Mouse (Mus musculus): ENCODE results near the gene Kif17.

Kif17 gene

DNA sequence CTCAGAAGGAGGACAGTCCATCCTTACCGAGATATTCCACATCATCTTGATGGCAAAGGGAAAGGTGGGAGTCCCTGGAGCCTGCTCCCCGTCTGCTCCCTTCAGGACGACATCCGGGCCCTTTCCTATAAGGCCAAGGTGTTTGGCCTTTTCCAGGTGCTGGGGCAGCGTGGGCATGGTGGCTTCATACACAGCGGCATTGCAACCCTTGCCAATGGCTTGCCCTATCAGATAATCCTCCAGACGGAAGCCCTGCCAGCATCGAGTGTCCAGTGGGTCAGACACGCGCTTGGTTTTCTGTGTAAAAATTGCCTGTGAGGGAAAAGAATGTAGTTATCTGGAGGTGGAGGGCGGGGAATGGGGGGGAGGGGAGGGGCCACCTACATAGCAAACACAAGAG is 70.5 kb downstream of the Kif17 start:
- ChIA-PET POLR2A (no interaction called here), CTCF (interaction anchor here in 2 of 4 experiments (1.0 to 6.1 kb wide), 5 partner anchors 9 to 109 kb away, joined by 3 to 38 read pairs (median 25); no protein-coding TSS in a partner anchor)

- ChIA-PET POLR2A (no interaction called here), CTCF (interaction anchor here in 3 of 4 experiments (0.6 to 1.3 kb wide), 7 partner anchors 14 to 708 kb away, joined by 3 to 6 read pairs (median 3); partner anchors contain the start of gene Fam43b (in 1 of the 3))
These were observed 71.3 kb downstream of the Kif17 start for GRCm38 (mm10) chr4:138321488-138321887.

- ChIA-PET CTCF (interaction anchor here in 1 of 4 experiments (1.2 kb wide), 1 partner anchor 40 kb away, joined by 3 read pairs; no protein-coding TSS in a partner anchor), POLR2A (interaction anchor here in 1 of 4 experiments (0.6 to 1.3 kb wide), 2 partner anchors 19 to 221 kb away, joined by 3 read pairs; partner anchors contain the start of gene Ddost)
These were observed 72.5 kb downstream of the Kif17 start for GRCm38 (mm10) chr4:138322692-138323091.

DNA sequence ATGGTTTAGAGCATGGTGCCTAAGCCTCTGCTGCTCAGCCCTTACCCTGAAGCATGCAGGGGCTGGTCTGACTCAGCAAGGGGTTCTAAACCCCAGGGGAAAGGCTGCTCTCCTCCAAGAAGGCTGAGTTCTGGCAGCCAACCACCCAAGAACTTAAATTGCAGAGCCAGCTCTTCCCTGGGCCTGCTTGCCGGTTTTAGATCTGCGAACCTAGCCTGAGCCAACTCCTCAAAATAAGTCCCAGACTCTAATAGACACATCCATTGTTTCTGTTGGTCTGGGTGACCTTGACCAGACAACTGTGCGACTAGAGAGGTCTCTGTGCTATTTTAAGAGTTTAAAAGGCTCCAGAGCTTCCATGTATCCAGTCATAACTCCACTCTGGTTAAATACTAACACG is 73.5 kb downstream of the Kif17 start:
- ChIA-PET CTCF (interaction anchor here in 2 of 4 experiments (0.6 to 1.2 kb wide), 3 partner anchors 41 to 74 kb away, joined by 3 to 4 read pairs (median 3); partner anchors contain the start of genes Fam43b (in 1 of the 2), Kif17 (in 1 of the 2) and Sh2d5 (in 1 of the 2)), POLR2A (interaction anchor here in 1 of 4 experiments (1.1 to 1.3 kb wide), 2 partner anchors 20 to 59 kb away, joined by 3 read pairs; partner anchors contain the start of gene Ddost)

DNA sequence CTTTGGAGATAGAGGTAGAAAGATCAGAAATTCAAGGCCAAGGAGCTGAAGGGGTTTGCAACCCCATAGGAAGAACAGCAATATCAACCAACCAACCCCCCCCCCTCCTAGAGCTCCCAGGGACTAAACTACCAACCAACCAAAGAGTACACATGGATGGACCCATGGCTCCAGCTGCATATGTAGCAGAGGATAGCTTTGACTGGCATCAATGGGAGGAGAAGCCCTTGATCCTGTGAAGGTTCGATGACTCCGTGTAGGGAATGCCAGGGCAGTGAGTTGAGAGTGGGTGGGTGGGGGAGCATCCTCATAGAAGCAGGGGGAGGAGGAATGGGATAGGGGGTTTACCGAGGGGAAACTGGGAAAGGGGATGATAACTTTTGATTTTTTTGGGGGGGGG is 74.2 kb downstream of the Kif17 start:
- ChIA-PET CTCF (interaction anchor here in 2 of 4 experiments (0.6 to 2.9 kb wide), 2 partner anchors 8 to 72 kb away, joined by 5 to 18 read pairs; partner anchors contain the start of gene Fam43b (in 1 of the 2)), POLR2A (interaction anchor here in 3 of 4 experiments (0.6 to 1.1 kb wide), 4 partner anchors 32 to 1055 kb away, joined by 3 to 5 read pairs (median 4); no protein-coding TSS in a partner anchor)

DNA sequence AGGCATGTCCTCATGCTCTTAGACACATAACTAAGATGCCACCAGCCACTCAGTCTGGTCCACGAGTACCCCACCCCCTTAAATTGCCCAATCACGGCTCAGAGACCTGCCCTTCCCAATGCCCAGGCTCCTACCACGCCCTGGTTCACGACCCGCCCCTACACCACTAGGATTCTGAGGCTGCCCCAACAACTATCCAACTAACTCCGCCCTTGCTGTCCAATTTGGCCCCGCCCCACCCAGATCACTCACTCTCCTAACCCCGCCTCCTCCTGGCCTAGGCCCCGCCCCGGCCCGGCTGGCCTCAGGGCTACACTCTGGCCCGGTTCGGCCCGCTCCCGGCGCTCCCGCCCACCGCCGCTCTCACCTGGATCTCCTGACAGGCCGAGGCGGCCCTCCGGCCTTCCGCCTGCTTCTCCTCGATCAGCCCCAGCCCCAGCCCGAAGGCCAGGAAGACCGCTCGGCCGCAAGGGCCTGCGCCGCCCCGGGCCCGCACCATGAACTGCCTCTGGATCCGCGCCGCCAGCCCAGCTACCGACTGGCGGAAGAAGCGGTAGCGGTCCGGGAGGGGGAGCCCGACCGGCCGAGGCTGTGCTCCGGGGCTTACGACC is 75.3 kb downstream of the Kif17 start:
- ChIA-PET CTCF (interaction anchor here (0.5 to 3.5 kb wide), 41 partner anchors 9 to 534 kb away, joined by 3 to 21 read pairs (median 4); partner anchors contain the start of gene Fam43b (in 2 of the 4)), POLR2A (interaction anchor here in 3 of 4 experiments (0.6 to 1.4 kb wide), 14 partner anchors 8 to 1973 kb away, joined by 3 to 8 read pairs (median 3); partner anchors contain the start of gene Fam43b (in 1 of the 3))

DNA sequence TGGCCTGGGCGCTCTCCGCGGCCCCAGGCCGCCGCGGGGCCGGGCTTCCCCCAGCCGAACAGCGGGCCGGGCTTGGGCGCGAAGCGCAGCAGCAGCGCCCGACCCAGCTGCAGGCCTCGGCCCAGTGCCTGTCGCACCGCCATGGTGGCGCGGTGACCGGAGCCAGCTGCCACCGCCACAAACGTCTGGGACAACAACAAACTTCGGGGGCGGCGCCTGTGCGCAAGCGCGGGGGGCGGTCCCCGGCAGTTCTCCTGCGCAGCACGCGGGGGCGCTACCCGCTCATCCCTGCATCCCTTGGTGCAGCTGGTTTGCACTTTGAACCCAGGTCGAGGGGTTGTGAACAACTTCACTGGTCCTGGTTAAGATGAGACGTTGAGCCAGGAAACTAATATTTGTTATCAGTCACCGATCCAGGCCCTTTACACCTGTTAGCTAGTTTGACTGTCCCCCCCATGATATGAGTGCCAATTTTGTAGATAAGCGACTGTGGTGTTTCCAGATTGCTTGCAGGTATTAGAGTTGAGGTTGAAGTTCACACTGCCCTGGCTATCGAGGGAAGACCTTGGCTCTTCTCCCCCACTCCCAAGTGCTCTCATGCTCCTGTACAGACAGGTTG is 76.0 kb downstream of the Kif17 start, which contains the start of gene Pink1:
Pink1 (minus strand) TSS at position 231 of the 619 bp plus-strand sequence.
- ChIA-PET CTCF (interaction anchor here (0.6 to 3.5 kb wide), 45 partner anchors 9 to 688 kb away, joined by 3 to 21 read pairs (median 4); partner anchors contain the start of gene Fam43b (in 2 of the 4)), POLR2A (interaction anchor here (0.5 to 1.4 kb wide), 14 partner anchors 9 to 1973 kb away, joined by 3 to 8 read pairs (median 3); partner anchors contain the start of gene Fam43b (in 1 of the 4))

DNA sequence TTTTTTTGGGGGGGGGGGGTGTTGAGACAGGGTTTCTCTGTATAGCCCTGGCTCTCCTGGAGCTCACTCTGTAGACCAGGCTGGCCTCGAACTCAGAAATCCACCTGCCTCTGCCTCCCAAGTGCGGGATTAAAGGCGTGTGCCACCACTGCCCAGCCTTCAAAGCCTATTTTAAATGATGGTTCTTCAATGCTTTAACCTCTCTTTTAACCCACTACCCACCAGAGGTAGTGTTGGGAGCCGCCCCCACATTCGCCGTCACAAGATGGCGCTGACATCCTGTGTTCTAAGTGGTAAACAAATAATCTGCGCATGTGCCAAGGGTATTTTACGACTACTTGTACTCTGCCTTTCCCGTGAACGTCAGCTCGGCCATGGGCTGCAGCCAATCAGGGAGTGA is 76.9 kb downstream of the Kif17 start:
- CTCF ChIA-PET, result interaction anchor here in 2 of 4 experiments (1.1 to 3.5 kb wide), 11 partner anchors 8 to 103 kb away, joined by 3 to 21 read pairs (median 6); no protein-coding TSS in a partner anchor
- POLR2A ChIA-PET, result interaction anchor here in 1 of 4 experiments (1.2 kb wide), 1 partner anchor 11 kb away, joined by 5 read pairs; no protein-coding TSS in a partner anchor

DNA sequence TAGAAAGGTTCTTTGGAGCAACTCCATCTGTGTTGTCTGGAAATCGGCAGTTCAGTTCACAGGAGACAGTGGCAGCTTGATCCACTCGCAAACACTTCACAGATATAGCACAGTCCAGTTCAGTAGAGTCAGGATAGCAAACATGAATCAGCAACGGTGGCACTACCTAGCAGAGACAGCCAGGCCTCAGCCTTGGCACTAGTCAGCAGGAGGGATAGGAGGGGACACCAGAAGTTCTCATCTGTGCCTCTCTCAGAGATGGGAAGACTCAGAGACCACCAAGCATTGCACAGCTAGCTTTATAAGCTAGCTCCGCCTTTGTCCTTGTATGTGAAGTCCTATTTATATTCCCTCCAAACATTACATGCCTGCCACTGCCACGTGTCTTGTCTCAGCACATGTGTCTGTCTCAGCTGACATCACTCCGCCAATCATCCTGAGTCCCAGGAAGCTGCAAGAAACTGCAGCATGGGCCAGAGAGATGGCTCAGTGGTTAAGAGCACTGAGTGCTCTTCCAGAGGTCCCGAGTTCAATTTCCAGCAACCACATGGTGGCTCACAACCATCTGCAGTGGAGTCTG is 77.7 kb downstream of the Kif17 start:
- POLR2A ChIA-PET, result interaction anchor here in 1 of 4 experiments (1.3 kb wide), 1 partner anchor 68 kb away, joined by 3 read pairs; no protein-coding TSS in a partner anchor
- CTCF ChIA-PET, result interaction anchor here in 2 of 4 experiments (1.3 to 3.5 kb wide), 3 partner anchors 11 to 102 kb away, joined by 3 to 14 read pairs (median 3); no protein-coding TSS in a partner anchor

- CTCF ChIA-PET, result no interaction called here
- POLR2A ChIA-PET, result interaction anchor here in 1 of 4 experiments (0.9 kb wide), 1 partner anchor 26 kb away, joined by 3 read pairs; no protein-coding TSS in a partner anchor
These were observed 80.0 kb downstream of the Kif17 start for GRCm38 (mm10) chr4:138330264-138330671.

DNA sequence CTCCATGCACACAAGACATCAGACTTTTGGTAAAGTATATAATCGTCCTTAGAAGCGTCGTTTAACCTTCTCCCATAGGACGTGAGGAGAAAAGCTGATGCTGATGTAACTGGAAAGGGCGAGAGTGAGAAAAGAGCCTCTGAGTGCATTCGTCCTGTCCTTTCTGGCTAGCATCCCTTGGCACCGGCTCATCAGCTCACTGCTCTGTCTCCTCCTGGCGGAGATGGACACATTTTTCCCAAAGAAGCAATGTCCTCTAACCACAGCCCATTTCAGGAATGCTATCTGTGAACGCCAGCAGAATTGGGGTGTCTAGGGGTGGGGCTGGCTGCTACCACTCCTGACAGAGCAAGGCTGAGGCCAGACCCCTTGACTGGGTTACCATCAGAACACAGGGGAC is 81.4 kb downstream of the Kif17 start:
- ChIA-PET POLR2A (no interaction called here), CTCF (interaction anchor here in 2 of 4 experiments (0.6 to 1.1 kb wide), 2 partner anchors 8 to 192 kb away, joined by 3 to 4 read pairs; no protein-coding TSS in a partner anchor)

- ChIA-PET POLR2A (no interaction called here), CTCF (no interaction called here)
These were observed 82.9 kb downstream of the Kif17 start for GRCm38 (mm10) chr4:138333135-138333534.

GRCm38 (mm10) chr4:138335036-138335435 is 84.8 kb downstream of the Kif17 start:
- CTCF ChIA-PET, result interaction anchor here (0.7 to 1.9 kb wide), 8 partner anchors 9 to 215 kb away, joined by 3 to 5 read pairs (median 4); partner anchors contain the start of gene Pink1 (in 2 of the 4)
- POLR2A ChIA-PET, result interaction anchor here (0.6 to 1.0 kb wide), 4 partner anchors 9 to 378 kb away, joined by 3 to 5 read pairs (median 3); partner anchors contain the start of gene Pink1 (in 1 of the 4)

DNA sequence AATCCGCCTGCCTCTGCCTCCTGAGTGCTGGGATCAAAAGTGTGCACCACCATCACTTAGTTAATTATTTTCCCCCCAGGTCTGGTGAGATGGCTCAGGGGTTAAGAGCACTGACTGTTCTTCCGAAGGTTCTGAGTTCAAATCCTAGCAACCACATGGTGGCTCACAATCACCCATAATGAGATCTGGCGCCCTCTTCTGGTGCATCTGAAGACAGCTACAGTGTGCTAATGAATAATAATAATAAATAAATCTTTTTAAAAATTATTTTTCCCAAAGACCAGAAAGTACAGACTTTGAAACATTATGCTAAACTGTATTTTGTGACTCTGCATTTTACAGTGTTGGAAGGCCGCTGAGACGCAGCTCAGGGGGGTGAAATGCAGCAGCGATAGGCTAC is 85.4 kb downstream of the Kif17 start:
- POLR2A ChIA-PET, result interaction anchor here in 2 of 4 experiments (0.5 to 0.9 kb wide), 2 partner anchors 38 to 86 kb away, joined by 3 to 4 read pairs; no protein-coding TSS in a partner anchor
- CTCF ChIA-PET, result interaction anchor here (0.5 to 1.9 kb wide), 10 partner anchors 9 to 679 kb away, joined by 3 to 5 read pairs (median 4); partner anchors contain the start of gene Pink1 (in 2 of the 4)

DNA sequence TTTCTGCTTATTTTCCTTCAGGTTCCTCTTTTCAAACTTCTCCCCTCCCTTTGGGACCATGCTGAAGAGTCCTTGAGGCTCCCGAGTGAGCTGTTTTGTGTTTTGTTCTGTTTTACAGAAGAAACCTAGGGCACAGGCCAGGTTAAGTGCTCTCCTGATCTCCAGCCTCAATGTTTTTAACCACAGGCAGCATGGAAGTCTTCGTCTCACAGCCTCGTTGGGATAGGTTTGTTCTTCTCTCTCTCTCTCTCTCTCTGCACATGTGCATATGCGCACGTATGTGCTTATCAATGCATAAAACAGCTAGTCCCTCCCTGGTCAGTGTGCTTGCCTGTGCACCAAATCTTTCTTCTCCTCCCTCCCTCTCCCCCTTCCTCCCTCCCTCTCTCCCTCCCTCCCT is 86.6 kb downstream of the Kif17 start:
- CTCF ChIA-PET, result interaction anchor here in 1 of 4 experiments (0.5 to 0.6 kb wide), 2 partner anchors 73 to 174 kb away, joined by 3 to 7 read pairs; no protein-coding TSS in a partner anchor
- POLR2A ChIA-PET, result interaction anchor here in 1 of 4 experiments (0.8 kb wide), 1 partner anchor 102 kb away, joined by 6 read pairs; no protein-coding TSS in a partner anchor

GRCm38 (mm10) chr4:138337341-138337740 is 87.1 kb downstream of the Kif17 start:
- ChIA-PET CTCF (interaction anchor here in 3 of 4 experiments (0.5 to 3.8 kb wide), 7 partner anchors 10 to 175 kb away, joined by 3 to 14 read pairs (median 4); partner anchors contain the start of gene Pink1 (in 2 of the 3)), POLR2A (interaction anchor here in 1 of 4 experiments (0.8 kb wide), 1 partner anchor 102 kb away, joined by 6 read pairs; no protein-coding TSS in a partner anchor)

DNA sequence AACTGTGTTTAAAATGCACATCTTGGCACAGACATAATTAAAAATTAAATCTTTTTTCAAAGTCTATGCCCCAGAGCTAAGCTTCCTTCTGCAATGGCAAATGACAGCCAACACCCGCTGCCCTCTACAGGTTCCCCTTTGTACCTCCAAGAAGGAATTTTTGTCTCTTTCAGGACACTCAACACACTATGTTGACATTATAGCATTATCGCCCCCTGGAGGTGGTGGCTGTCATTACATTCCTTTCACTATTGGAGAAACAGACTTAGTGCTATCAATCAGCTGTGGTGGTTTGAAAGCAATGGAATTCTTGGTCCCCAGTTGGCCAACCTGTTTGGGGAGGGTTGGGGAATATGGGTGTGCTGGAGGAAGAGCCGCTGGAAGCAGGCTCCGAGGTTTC is 89.7 kb downstream of the Kif17 start:
- ChIA-PET CTCF (interaction anchor here (0.5 to 3.8 kb wide), 36 partner anchors 9 to 499 kb away, joined by 3 to 14 read pairs (median 4); partner anchors contain the start of genes Fam43b (in 3 of the 4) and Pink1 (in 2 of the 4)), POLR2A (interaction anchor here in 2 of 4 experiments (0.5 to 1.2 kb wide), 3 partner anchors 10 to 88 kb away, joined by 3 read pairs; no protein-coding TSS in a partner anchor)
